Mouse (Mus musculus) liver, embryonic 11.5 days (tissue): ENCODE measurements around the gene Zcchc14. TPM values are rescaled to one million over a fixed set of nuclear protein-coding genes. Genes with fewer than 3 reads are reported as not detected.

Source experiments
- ATAC-seq: fragments of 200-750 bp; cut with Nextera tagmentation; replicated peaks from 2 replicates; pipeline ENCODE4 v1.8.0; 2017; ENCODE audit warnings: moderate number of reproducible peaks, mild to moderate bottlenecking, moderate TSS enrichment, moderate library complexity; ENCODE audit not compliant: low FRiP score
- DNase-seq: peaks from one replicate; pipeline ENCODE4 v3.0.0-alpha.2; 2017; ENCODE audit warnings: low spot score
- H3K27ac ChIP-seq: fragments of 300-500 bp; sonication (generic); 2 replicates; pipeline ENCODE4 v1.5.1; 2014; ENCODE audit warnings: mild to moderate bottlenecking, low read depth, low read length, control low read depth
- H3K27me3 ChIP-seq: fragments of 300-500 bp; sonication (generic); replicated peaks from 2 replicates; pipeline ENCODE4 v1.6.1; 2014; ENCODE audit warnings: low read length, mixed read lengths; ENCODE audit not compliant: control insufficient read depth, insufficient read depth
- H3K36me3 ChIP-seq: fragments of 300-500 bp; sonication (generic); 2 replicates; pipeline ENCODE4 v1.6.1; 2014; ENCODE audit warnings: mild to moderate bottlenecking, low read length, moderate library complexity, mixed read lengths; ENCODE audit not compliant: control insufficient read depth, insufficient read depth
- H3K4me1 ChIP-seq: fragments of 300-500 bp; sonication (generic); replicated peaks from 2 replicates; pipeline ENCODE4 v1.6.1; 2014; ENCODE audit warnings: low read length, mixed read lengths; ENCODE audit not compliant: control insufficient read depth, insufficient read depth
- H3K4me2 ChIP-seq: fragments of 300-500 bp; sonication (generic); 2 replicates; pipeline ENCODE4 v1.6.1; 2014; ENCODE audit warnings: mild to moderate bottlenecking, control low read depth, moderate library complexity
- H3K4me3 ChIP-seq: fragments of 300-500 bp; sonication (generic); 2 replicates; pipeline ENCODE4 v1.5.1; 2014; ENCODE audit warnings: low read depth, low read length, control low read depth
- H3K9ac ChIP-seq: fragments of 300-500 bp; sonication (generic); 2 replicates; pipeline ENCODE4 v1.6.1; 2014; ENCODE audit warnings: low read depth, low read length, control low read depth
- H3K9me3 ChIP-seq: fragments of 300-500 bp; sonication (generic); 2 replicates; pipeline ENCODE4 v1.6.1; 2016; ENCODE audit warnings: low read length, inconsistent platforms, mixed read lengths; ENCODE audit not compliant: control insufficient read depth
- WGBS: fragments of 180-500 bp; shearing (Covaris S2); extraction: QIAGEN DNeasy Blood & Tissue Kit; methylation state at CpG from one replicate; pipeline ENCODE4 v1.1.7; 2014; 5-methylcytosine and 5-hydroxymethylcytosine counted together
- polyA plus RNA-seq: library from polyadenylated mRNA; unstranded; fragments of >200 nt; fragmentation: Nextera tagmentation; extraction: Ambion mirVana; gene quantifications from 2 replicates; pipeline ENCODE4 v1.2.1, GENCODE M21; 2014

The Zcchc14 gene
- polyA plus RNA-seq, 1 experiment from 2014 or later, result 6.2 TPM

GRCm38 (mm10) chr8:121685419-121685818 is 32.7 kb upstream of the Zcchc14 start:
- 13% methylated on average over 4 of the region's 4 CpGs for WGBS
- no peaks in the 10 kb centered on the region for H3K9me3 ChIP-seq

GRCm38 (mm10) chr8:121683083-121683832 is 30.6 kb upstream of the Zcchc14 start:
- 66% methylated on average over 10 of the region's 10 CpGs for WGBS
- no peak for DNase-seq
- H3K27me3 ChIP-seq, result no peaks in the 10 kb centered on the region
- H3K9ac ChIP-seq, result no peak overlapping the region
- no peak overlapping the region for H3K27ac ChIP-seq
- no peak overlapping the region for H3K4me2 ChIP-seq
- ATAC-seq, result no peak
- no peak overlapping the region for H3K4me3 ChIP-seq
- H3K36me3 ChIP-seq, result no peaks in the 10 kb centered on the region
- H3K9me3 ChIP-seq, result no peaks in the 10 kb centered on the region
- H3K4me1 ChIP-seq, result no peaks in the 10 kb centered on the region

More at GRCm38 (mm10) chr8:121685419-121685818, 32.7 kb upstream of the Zcchc14 start:
- H3K4me2 ChIP-seq, result no peak overlapping the region
- no peak overlapping the region for H3K4me3 ChIP-seq
- ATAC-seq (no peak), DNase-seq (no peak)
- H3K36me3 ChIP-seq, result no peaks in the 10 kb centered on the region
- H3K27ac ChIP-seq, result no peak overlapping the region
- H3K27me3 ChIP-seq, result no peaks in the 10 kb centered on the region
- H3K4me1 ChIP-seq, result no peaks in the 10 kb centered on the region
- H3K9ac ChIP-seq, result no peak overlapping the region

GRCm38 (mm10) chr8:121681457-121681856 is 28.8 kb upstream of the Zcchc14 start:
- Histone ChIP-seq H3K9me3 (no peaks in the 10 kb centered on the region), H3K9ac (no peak overlapping the region), H3K4me1 (no peaks in the 10 kb centered on the region), H3K27ac (no peak overlapping the region), H3K36me3 (no peaks in the 10 kb centered on the region), H3K27me3 (no peaks in the 10 kb centered on the region), H3K4me2 (no peak overlapping the region), H3K4me3 (no peak overlapping the region)
- DNase-seq (no peak), ATAC-seq (no peak)
- WGBS, result 55% methylated on average over 10 of the region's 10 CpGs

GRCm38 (mm10) chr8:121680896-121681295 is 28.2 kb upstream of the Zcchc14 start:
- no peaks in the 10 kb centered on the region for H3K36me3 ChIP-seq
- H3K9ac ChIP-seq, result no peak overlapping the region
- H3K27me3 ChIP-seq, result no peaks in the 10 kb centered on the region
- no peak overlapping the region for H3K27ac ChIP-seq
- no peaks in the 10 kb centered on the region for H3K4me1 ChIP-seq
- DNase-seq (no peak), ATAC-seq (no peak)
- H3K9me3 ChIP-seq, result no peaks in the 10 kb centered on the region
- no peak overlapping the region for H3K4me3 ChIP-seq
- no peak overlapping the region for H3K4me2 ChIP-seq
- 75% methylated on average over 4 of the region's 4 CpGs for WGBS

- WGBS, result 49% methylated on average over 5 of the region's 5 CpGs
- H3K9me3 ChIP-seq, result no peaks in the 10 kb centered on the region
- H3K4me2 ChIP-seq, result no peak overlapping the region
- no peak overlapping the region for H3K9ac ChIP-seq
- no peaks in the 10 kb centered on the region for H3K36me3 ChIP-seq
- H3K27me3 ChIP-seq, result 0 out of 2 replicates have a peak, but pooled peaks cover 3% of the 10 kb centered on the region
- H3K4me3 ChIP-seq, result no peak overlapping the region
- H3K4me1 ChIP-seq, result no peaks in the 10 kb centered on the region
- H3K27ac ChIP-seq, result no peak overlapping the region
- ATAC-seq (no peak), DNase-seq (no peak)
These were observed 26.0 kb upstream of the Zcchc14 start for GRCm38 (mm10) chr8:121678696-121679095.

GRCm38 (mm10) chr8:121675701-121676100 is 23.0 kb upstream of the Zcchc14 start:
- no peak overlapping the region for H3K4me3 ChIP-seq
- H3K9ac ChIP-seq, result no peak overlapping the region
- H3K27ac ChIP-seq, result no peak overlapping the region
- 53% methylated on average over 20 of the region's 20 CpGs for WGBS
- no peak for ATAC-seq
- no peaks in the 10 kb centered on the region for H3K9me3 ChIP-seq
- H3K27me3 ChIP-seq, result 0 out of 2 replicates have a peak, but pooled peaks cover 3% of the 10 kb centered on the region
- no peaks in the 10 kb centered on the region for H3K36me3 ChIP-seq
- no peak overlapping the region for H3K4me2 ChIP-seq
- DNase-seq, result no peak
- H3K4me1 ChIP-seq, result no peaks in the 10 kb centered on the region

- H3K4me3 ChIP-seq, result no peak overlapping the region
- no peak overlapping the region for H3K27ac ChIP-seq
- ATAC-seq (no peak), DNase-seq (no peak)
- no peaks in the 10 kb centered on the region for H3K36me3 ChIP-seq
- H3K27me3 ChIP-seq, result 0 out of 2 replicates have a peak, but pooled peaks cover 3% of the 10 kb centered on the region
- H3K4me1 ChIP-seq, result no peaks in the 10 kb centered on the region
- H3K9me3 ChIP-seq, result no peaks in the 10 kb centered on the region
- no peak overlapping the region for H3K9ac ChIP-seq
- no peak overlapping the region for H3K4me2 ChIP-seq
- WGBS, result 45% methylated on average over 3 of the region's 3 CpGs
These were observed 22.5 kb upstream of the Zcchc14 start for GRCm38 (mm10) chr8:121675161-121675560.

- no peak overlapping the region for H3K4me3 ChIP-seq
- H3K9me3 ChIP-seq, result no peaks in the 10 kb centered on the region
- DNase-seq, result no peak
- no peak for ATAC-seq
- H3K36me3 ChIP-seq, result no peaks in the 10 kb centered on the region
- H3K9ac ChIP-seq, result no peak overlapping the region
- H3K4me2 ChIP-seq, result no peak overlapping the region
- no peak overlapping the region for H3K27ac ChIP-seq
- 47% methylated on average over 5 of the region's 5 CpGs for WGBS
- H3K27me3 ChIP-seq, result 0 out of 2 replicates have a peak, but pooled peaks cover 3% of the 10 kb centered on the region
- no peaks in the 10 kb centered on the region for H3K4me1 ChIP-seq
These were observed 21.8 kb upstream of the Zcchc14 start for GRCm38 (mm10) chr8:121674524-121674923.

- no peaks in the 10 kb centered on the region for H3K36me3 ChIP-seq
- 0 out of 2 replicates have a peak, but pooled peaks cover 3% of the 10 kb centered on the region for H3K4me1 ChIP-seq
- no peak overlapping the region for H3K9ac ChIP-seq
- no peak overlapping the region for H3K27ac ChIP-seq
- no peak overlapping the region for H3K4me3 ChIP-seq
- 0 out of 2 replicates have a peak, but pooled peaks cover 3% of the 10 kb centered on the region for H3K27me3 ChIP-seq
- DNase-seq, result no peak
- H3K9me3 ChIP-seq, result no peaks in the 10 kb centered on the region
- 71% methylated on average over 5 of the region's 5 CpGs for WGBS
- H3K4me2 ChIP-seq, result no peak overlapping the region
- no peak for ATAC-seq
These were observed 21.2 kb upstream of the Zcchc14 start for GRCm38 (mm10) chr8:121673917-121674316.
